Mouse (Mus musculus) layer of hippocampus, adult 9-11 months (tissue): ENCODE measurements around the gene Ankrd36.
"Not testable (repeated sequence)": the region's sequence is repeated elsewhere in the genome, so short reads cannot be mapped to it uniquely, and the experiment has no call there.

ENCODE experiments used
- DNase-seq: peaks from one replicate; pipeline ENCODE4 v3.0.0; 2022

The Ankrd36 gene

DNA sequence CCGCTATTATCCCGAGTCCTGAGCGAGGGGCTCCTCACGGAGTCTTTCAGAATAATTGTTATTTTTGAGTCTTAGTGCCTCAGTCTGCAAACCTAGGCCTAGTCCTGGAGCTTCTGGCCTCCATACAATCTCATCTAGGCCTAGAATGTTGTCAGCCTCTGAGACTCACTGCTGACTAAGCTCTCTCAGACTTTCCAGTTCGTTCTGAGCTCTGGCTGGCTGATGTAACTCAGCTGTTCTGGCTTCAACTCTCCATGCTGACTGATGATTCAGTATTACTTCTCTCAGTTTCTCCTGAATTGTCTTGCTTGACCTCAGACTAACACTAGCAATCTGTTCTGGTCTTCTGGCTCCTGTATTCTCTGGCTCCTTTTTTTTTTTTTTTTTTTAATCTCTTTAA, 18.1 kb upstream of the Ankrd36 start:
- no peak for DNase-seq

DNA sequence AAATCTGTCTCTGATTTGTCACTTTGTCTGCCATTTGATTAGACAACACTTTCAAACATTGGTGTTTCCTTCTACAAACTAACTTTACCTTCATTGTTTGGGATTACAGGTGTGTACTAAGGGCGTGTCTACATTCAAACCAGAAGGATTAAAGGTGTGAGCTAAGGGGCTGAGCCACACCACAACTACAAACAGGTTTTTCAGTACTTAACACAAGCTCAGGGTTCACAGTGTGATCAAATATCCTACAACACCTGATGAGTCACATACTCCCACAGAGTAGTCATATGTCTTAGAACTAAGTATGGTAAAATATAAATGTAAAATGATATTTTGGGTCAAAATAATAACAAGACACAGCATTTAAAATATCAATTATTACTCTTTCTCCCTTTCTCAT, 17.6 kb upstream of the Ankrd36 start:
- DNase-seq: no peak

DNA sequence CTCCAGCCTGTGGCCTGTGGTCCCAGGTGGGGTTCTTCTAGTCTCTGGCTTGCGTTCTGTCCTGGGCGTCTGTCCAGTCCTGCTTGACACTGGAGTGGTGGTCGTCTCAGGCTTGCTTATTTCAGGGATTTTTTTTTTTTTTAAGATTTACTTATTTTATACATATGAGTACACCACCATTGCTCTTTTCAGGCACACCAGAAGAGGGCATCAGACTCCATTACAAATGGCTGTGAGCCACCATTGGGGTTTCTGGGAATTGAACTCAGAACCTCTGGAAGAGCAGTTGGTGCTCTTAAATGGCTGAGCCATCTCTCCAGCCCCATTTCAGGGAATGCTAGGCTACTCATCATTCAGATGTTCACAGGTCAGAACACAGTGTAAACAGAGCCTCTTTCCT, 9.2 kb upstream of the Ankrd36 start:
- no peak for DNase-seq

DNA sequence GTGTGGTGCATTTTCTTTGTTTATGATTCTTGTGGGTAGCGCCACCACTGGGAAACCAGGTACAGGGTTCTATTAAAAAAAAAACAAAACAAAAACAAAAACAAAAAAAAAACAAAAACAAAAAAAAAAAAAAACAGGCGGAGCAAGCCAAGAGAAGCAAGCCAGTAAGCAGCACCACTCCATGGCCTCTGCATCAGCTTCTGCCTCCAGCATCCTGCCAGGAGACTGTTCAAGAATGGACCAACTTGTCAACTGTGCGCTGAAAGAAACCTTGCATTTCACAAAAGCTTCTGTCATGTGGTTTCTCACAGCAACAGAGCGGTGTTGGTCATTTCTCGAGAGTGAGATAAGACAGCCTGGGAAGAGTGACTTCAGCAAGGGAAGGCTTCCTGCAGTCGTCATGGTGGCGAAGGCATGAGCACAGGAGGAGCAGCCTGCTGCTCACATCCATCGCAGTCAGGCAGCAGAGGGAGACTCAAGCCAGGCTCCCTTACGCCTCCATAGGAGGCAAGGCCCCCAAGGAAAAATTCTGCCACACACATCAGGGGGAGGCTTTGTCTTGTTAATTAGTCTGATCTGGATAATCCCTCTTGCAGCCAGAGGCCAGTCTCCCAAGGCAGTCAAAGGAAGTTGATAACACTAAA, 6.7 kb upstream of the Ankrd36 start:
- DNase-seq: no peak

DNA sequence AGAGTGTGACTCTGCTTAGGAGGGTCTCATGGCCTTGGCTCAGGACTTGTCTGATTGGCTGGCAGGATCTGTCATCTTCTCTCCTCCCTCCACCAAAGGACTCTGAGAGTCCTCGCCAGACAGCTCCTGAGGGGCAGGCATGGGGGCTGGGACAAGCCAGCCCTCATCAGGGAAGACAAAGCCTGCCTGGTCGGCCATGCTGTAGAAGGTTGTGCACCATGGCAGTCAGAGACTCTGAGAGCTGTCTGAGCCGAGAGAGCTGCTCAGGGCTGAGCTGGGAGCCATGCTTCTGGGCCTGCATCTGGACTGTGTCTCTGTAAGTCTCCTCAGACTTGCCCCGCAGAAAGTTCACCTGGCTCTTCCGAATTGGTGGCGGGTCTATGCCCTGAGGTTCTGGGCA, 5.6 kb upstream of the Ankrd36 start:
- DNase-seq: no peak

DNA sequence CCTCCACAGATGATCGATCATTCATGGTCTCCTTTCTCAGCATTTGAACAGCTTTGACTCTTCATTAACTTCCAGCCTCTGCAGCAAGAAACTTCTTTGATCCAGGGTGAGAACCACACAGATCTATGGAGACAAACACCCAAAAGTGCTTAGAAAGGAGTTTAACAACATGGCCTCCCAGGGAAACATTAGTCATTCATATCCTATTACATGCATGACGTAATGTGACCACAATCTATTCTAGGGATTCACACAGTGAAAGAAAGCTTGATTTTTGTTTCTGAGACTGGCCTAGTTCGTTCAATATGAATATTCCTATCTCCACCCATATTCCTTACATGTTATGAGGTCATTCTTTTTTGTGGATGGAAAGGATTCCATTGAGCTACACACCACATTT, 3.9 kb upstream of the Ankrd36 start:
- DNase-seq: no peak

DNA sequence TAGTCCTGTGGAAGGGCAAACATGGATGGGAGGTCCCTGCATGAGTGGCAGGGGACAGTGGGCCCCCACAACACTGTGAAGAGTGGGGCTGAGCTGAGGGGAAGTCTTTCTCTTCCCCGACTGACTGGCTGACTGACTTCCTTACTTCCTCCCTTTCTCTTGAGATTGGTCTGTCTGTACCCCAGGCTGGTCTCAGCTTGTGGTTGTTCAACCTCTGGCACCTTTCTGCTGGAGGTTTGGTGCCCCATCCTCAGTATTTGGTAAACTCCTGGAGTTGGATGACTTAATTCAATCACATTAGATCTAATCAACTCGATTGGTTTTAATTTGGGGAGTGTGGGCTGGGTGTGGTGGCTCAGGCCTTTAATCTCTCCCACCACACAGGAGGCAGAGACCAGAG, 3.0 kb upstream of the Ankrd36 start:
- DNase-seq: no peak

DNA sequence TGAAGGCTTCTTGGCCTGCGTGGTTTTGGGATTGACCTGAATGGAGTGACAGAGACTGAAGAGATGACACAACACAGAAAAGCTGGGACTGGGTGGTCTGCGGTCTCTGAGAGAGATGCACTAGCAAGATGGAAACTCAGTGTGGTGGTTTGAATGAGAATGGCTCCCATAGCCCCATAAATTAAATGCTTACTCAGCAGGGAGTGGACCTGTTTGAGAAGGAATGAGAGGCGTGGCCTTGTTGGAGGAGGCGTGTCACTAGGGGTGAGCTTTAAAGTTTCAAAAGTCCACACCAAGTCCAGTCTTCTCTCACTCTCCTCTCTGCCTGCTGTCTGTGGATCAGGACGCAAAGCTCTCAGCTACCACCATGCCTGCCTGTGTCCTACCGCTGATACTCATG, 1.8 kb upstream of the Ankrd36 start:
- DNase-seq: no peak

DNA sequence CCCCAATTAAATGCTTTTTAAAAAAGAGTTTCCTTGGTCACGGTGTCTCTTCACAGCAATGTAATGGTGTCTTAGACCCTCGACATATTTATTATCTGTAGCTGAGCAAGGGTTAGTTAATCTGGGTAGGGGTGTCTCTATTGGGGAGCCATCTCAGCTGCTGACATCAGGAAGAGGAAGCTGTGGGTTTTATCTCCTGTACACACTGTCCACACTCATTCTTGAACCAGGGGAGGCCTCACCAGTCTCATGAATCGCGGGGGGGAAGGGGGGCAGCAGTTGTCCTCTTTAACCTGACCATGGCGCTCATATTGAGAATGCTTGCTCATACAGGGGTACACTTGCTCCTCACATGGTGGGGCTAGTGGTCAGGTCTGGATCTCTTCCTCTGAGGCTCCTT, 1.4 kb upstream of the Ankrd36 start:
- no peak for DNase-seq

DNA sequence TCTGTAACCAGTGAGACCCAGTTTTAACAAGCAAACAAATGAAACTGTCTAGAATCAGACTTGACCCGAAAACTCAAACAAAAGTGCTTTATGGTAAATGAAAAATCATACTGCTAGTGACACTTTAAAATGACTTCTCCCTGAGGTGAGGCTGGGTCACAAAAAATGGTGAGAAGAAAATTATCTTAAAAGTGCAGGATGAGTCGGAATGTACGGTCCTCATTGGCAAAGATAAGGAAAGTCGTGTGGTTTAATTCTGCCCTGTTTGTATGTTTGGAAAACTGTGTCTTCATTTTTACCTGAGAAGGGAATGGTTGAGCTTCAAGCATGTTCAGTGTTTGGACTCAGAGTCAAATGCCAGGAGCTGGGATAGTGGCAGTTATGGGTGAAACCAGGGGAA, 2.4 kb downstream of the Ankrd36 start:
- no peak for DNase-seq

DNA sequence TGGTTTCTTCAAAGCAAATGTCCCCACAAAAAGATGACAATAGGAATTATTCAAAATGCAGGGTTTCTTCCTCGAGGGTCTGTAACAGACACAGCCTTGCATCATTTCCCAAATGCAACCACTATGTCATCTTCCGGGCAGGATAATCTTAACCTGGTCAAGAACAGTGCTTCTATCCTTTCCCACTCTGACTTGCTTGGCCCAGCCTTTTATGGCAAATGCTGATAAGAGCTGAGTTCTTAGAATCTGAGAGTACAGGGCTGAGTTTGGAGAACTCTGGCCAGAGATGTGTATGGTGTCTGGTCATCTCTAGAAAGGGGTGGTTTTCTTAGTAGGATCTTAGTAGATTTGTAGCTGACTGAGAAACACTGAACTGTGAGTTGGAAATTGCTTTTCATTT, 4.3 kb downstream of the Ankrd36 start:
- no peak for DNase-seq

DNA sequence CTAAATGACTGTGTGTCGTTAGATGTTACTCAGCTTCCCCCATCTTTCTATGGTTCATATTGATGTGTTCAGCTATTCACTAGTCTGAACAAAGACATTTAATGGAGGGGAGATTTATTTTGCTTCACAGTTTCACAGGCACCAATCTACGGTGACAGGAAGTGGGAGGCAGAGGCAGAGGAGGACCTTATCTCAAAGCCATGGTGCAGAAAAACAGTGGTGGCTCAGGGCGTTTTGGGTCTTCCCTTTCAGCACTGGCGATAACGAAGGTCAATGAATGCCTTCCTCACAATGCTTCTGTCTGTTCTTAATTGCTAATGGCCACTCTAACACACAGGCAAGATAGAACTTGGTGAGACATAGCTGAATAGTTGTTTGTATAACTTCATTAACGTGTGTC, 5.6 kb downstream of the Ankrd36 start:
- no peak for DNase-seq

DNA sequence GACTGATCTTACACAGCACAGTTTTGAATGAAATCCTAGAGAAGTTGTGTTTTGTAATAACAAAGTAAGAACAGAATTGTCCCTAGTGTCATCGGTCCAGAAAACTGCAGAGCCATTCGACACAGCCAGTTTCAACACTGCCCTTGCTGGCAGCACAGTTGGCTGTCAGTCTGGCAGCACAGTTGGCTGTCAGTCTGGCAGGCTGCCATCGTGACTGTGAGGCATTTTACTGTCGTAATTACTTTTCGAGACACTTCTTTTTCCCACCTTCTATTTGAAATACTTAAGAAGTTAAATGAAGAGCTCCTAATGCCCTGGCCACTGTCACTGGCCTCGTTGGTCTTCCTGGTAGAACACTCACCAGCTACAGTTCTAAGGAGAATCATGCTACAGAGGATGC, 22.9 kb downstream of the Ankrd36 start:
- peak; percentile 33 for DNase-seq

DNA sequence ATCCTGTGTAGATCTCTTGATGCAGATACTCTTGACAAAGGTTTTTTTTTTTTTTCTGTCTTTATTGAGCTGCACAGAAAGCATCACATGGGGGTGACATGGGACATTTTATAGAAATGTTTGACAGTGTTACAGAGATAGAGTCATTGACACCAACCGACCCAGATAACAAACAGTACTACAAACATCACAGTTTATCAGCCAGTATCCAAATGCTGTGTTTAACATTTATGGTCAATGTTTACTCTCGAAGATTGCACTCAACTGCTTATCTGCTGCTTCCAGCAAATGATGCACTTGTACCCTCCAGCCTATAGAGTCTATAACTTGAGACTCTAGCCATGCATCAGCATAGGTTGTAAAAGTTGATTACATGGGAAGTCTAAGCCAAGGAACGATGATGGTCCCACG, 25.9 kb downstream of the Ankrd36 start:
- no peak for DNase-seq

DNA sequence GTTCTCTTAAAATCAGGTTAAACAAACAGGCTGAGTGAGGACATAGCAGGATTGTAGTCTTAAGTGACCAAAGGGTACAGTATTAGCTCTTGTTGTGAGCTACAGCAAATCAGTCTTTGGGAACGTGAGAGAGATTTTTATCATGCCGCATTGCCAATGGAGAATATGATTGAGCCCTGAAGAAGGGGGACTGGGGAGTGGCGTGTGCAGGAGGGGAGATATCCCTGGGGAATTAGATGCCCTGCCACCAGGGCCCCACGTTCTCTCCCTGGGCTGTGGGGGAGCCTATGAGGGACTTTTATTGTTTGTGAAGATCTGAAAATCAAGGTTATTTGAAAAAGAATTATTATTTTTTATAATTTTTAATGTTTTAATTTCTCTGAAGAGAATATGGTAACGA, 26.3 kb downstream of the Ankrd36 start:
- no peak for DNase-seq

DNA sequence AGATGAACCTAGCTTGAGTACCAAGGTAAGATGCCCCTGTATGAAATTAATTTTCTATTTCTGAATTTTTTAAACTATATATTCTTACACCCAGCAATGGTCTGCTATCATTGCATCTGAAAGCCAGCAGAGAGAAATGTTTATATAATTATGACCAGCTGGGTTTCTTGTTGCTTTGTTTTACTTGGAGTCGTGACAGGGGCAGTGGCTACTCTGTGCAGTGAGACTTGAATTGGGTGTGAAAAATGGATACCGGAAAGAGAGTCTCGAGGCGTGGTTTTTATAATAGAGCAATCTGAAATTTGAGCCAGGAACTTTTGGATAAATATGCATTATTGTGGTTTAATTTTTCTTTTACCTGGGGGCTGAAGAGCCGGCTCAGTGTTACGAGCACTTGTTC, 27.3 kb downstream of the Ankrd36 start:
- no peak for DNase-seq

DNA sequence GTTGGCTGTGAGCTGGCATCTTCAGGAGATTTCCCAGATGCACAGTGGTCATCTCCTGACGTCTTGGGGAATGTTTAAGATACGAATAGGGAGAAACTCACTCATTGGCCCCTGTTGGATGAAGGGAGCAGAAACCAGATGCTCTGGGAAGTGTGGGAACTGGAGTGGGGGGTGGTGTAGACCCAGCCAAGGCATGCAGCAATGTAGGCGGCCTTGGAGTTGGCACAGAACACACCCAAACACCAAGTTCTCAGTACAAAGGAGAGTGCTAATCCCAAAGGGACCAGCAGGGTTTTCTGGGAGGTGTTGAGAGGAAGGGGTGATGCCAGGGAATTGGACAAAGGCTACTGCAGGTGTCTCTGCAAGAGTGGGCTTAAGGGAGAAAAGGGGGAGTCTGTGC, 35.9 kb downstream of the Ankrd36 start:
- peak; percentile 34 for DNase-seq

DNA sequence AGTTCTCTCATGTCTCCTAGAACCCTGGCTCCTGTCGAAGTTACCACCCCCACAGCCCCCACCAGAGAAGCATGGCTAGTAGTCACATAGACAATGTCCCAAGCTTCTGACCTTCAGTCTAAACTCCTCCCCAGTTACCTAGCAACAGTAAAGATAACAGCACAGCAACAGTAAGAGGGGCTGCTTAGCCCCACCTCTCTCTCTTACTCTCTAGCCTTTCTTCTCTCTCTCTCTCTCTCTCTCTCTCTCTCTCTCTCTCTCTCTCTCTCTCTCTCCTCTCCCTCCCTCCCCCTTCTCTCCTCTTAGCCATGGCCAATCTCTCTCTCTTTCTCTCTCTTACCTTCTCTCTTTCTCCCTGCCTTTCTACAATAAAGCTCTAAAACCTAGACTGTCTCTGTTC, 42.4 kb downstream of the Ankrd36 start:
- not testable (repeated sequence) for DNase-seq

DNA sequence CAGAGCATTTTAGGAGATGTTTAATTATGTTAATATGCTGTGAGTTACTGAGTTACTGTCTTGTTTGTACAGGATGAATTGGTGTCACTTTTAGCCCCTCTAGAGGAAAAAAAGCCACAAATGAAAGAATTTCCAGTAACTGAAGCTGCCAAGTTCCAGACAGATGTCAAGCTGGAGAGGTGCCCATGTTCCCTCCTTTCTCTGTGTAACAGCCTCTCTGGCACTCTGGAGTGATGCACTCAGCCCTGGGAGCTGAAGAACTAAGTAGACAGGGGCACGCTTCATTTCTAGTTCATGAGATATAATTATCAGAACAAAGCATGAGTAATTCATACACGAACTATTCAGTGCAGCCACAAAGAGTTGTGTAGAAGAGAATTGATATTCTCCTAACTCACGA, 45.0 kb downstream of the Ankrd36 start:
- peak; percentile 25 for DNase-seq

DNA sequence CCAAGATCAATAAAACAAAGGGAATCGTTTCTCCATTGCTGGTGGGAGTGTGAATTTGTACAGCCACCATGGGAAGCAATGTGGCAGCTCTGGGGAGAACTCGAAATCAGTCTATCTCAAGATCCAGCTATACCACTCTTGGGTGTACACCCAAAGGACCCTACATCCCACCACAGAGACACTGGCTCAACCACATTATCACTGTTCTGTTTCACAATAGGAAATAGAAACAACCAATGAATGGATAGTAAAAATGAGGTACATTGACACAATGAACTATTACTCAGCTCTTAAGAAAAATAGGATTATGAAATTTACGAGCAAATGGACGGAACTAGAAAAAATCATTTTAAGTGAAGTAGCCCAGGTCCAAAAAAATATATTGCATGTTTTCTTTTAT, 55.6 kb downstream of the Ankrd36 start:
- DNase-seq: no peak

DNA sequence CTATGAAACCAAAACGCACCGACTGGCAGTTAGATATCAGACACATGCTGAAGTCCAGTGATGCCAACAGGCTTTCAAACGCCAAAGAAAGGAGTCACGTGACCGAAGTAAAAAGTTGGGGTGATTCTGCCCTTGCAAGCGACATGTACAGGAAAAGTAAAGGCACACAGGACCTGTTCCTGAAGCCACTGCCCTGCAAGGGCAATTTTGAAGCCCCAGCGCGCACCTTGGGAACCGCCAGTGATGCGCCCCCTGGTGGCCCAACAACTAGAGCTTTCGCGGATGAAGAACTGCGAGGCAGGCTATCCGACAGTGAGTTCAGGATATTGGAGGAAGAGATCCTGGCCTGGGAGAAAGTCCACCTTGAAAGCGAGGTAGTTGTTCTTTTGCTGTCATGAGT, 59.5 kb downstream of the Ankrd36 start:
- peak; percentile 6 for DNase-seq

DNA sequence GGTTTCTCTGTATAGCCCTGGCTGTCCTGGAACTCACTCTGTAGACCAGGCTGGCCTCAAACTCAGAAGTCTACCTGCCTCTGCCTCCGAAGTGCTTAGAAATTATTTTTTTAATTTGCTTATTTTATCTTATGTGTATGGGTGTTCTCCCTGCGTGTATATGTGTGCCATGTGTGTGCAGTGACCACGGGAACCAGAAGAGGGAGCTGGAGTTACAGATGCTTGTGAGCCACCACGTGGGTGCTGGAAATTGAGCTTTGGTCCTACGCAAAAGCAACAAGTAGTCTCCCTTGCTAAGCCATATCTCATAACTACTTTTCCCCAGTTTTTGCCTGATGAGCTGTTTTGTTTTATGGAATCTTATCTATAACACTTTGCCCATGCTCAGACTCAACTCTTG, 73.6 kb downstream of the Ankrd36 start:
- no peak for DNase-seq

DNA sequence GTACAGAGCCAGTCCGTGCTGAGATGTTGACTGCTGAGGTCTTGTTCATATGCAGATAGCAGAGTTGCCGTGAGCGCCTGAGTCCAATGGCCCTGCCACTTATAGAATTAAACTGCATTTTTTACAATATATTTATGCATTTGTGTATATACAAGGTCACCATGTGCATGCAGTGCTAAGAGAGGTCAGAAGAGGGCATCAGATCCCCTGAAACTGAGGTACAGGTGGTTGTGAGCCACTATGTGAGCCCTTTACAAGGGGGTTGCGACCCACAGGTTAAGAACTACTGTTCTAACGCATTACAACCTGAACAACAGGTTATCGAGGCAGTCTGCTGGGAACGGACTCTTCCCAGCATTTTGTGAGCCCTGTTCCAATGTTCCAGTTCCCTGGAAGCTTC, 80.8 kb downstream of the Ankrd36 start:
- DNase-seq: no peak

DNA sequence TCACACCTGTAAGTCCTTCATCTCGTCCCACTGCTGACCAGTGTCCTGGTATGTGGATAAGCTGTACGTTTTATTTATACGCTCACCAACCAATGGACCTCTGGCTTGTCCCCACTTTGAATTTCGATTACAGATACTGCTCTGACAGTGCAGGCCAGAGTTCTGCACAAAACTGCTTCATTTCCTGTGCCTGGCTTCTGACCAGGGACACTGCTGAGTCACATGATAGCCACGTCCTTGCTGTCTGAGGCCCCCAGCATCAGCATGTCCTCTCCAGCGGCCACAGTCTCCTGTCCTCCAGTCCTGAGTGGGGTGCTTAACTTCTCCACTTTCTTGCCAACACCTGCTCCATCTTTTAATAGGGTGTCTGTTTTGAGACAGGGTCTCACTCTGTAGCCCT, 113.1 kb downstream of the Ankrd36 start:
- DNase-seq: no peak

DNA sequence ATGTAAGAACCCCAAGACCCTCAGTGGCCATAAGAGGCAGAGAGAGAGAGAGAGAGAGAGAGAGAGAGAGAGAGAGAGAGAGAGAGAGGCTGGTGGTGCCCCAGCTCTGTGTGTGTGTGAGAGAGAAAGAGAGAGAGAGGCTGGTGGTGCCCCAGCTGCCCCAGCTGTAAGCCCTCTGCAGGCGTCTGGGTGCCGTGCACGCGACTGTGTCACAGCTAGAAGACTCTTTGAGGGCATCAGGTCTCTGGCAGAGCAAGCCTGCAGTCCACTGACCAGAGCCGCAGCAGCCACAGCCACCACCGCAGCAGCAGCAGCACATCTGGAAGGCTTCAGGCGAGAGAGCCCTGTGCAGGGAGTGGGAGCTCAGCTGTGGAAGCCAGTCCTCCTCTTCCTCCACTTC, 114.8 kb downstream of the Ankrd36 start:
- DNase-seq: no peak

DNA sequence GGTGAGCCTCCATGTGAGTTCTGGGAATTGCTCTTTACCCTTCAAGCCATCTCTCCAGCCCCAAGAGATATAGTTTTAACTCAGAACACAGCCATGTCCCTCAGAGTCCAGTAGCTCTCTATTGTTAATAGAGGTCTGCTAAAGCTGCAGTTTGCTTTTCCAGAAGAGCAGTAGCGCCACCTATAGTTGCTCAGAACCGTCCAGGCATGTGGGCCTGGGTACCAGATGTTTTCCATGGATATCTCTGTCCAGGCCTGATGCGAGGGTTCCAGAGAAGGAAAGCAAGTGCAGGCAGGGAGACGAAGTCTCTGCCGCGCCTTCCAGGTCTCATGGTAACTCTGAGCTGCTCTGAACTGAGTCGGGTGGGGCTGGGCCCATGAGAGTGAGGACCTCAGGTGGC, 122.3 kb downstream of the Ankrd36 start:
- no peak for DNase-seq
